18 mouse cellular contexts compared by ENCODE assay signal in genomic region chr1:186224231-186224630, GRCm38 (mm10).
DNase-seq lines count a peak whose midpoint lies in the region; ATAC-seq lines count a peak whose summit lies in the region.
"Had no signal": no experiment of that assay in that cellular context is flagged by ENCODE, and none has a peak within 500 bp of the region (broad histone marks: within the 10 kb centered on the region; RNA-seq: fewer than 3 reads in every experiment).

No protein-coding gene starts in this region.

- H3K36me3 ChIP-seq in heart, embryonic 14.5 days (ENCODE audit: control insufficient read depth, insufficient read depth, low read length) = no peaks in the 10 kb centered on the region
- H3K36me3 ChIP-seq in embryonic facial prominence, embryonic 11.5 days (replicated peaks; ENCODE audit: control insufficient read depth, insufficient read depth, low read depth, low read length) = no peaks in the 10 kb centered on the region
- H3K36me3 ChIP-seq in limb, embryonic 13.5 days = no peaks in the 10 kb centered on the region
- H3K36me3 ChIP-seq: G1E; midbrain, embryonic 13.5 days had no signal

- H3K9ac ChIP-seq in heart, embryonic 14.5 days (ENCODE audit: low read length) = no peak overlapping the region
- no peak overlapping the region for H3K9ac ChIP-seq in embryonic facial prominence, embryonic 11.5 days (replicated peaks; ENCODE audit: low read length)
- H3K9ac ChIP-seq in limb, embryonic 13.5 days = no peak overlapping the region
- H3K9ac ChIP-seq: forebrain, postnatal 0 days; liver, embryonic 14.5 days; midbrain, embryonic 13.5 days had no signal

- peak overlapping the region; percentile 37 to 45; a peak in 2 of 4 replicates for H3K27ac ChIP-seq in heart, embryonic 14.5 days (replicated peaks in 1 of 2; ENCODE audit: control insufficient read depth in 1 of 2, insufficient read depth in 1 of 2, low read depth in 2 of 2, low read length in 2 of 2)
- H3K27ac ChIP-seq in embryonic facial prominence, embryonic 11.5 days (replicated peaks; ENCODE audit: low read depth, low read length) = no peak overlapping the region
- H3K27ac ChIP-seq in limb, embryonic 13.5 days = peak overlapping the region; percentile 34; the same call in 1 of the 2 replicates
- H3K27ac ChIP-seq: gastrocnemius, adult 2 months; hindbrain, postnatal 0 days; liver, embryonic 14.5 days; macrophage had no signal

- intact Hi-C loops in heart, postnatal 10 days (cut with DNase I) = no loop called here

- DNase-seq in heart, postnatal 10 days = no peak
- DNase-seq in kidney, postnatal 14 days = peak; percentile 8
- DNase-seq in kidney, postnatal 25 days = no peak
- peak; percentile 36 for DNase-seq in embryonic facial prominence, embryonic 11.5 days (ENCODE audit: low spot score)
- no peak for DNase-seq in thymus, postnatal 14 days
- DNase-seq: cerebellum, adult 11 months; cerebellum, postnatal 36 days; forebrain, postnatal 0 days; gastrocnemius, adult 2 months; kidney, postnatal 4 days had no signal

- H3K9me3 ChIP-seq in heart, embryonic 14.5 days (ENCODE audit: control insufficient read depth, low read length) = no peaks in the 10 kb centered on the region
- H3K9me3 ChIP-seq in embryonic facial prominence, embryonic 11.5 days (replicated peaks; ENCODE audit: control insufficient read depth, low read length) = no peaks in the 10 kb centered on the region
- H3K9me3 ChIP-seq in limb, embryonic 13.5 days = no peaks in the 10 kb centered on the region; the same call in 1 of the 2 replicates

- no peaks in the 10 kb centered on the region for H3K27me3 ChIP-seq in heart, embryonic 14.5 days (ENCODE audit: control insufficient read depth, insufficient read depth, low read length)
- H3K27me3 ChIP-seq in embryonic facial prominence, embryonic 11.5 days (ENCODE audit: control insufficient read depth, insufficient read depth, low read length) = no peaks in the 10 kb centered on the region
- no peaks in the 10 kb centered on the region for H3K27me3 ChIP-seq in limb, embryonic 13.5 days
- H3K27me3 ChIP-seq: midbrain, embryonic 13.5 days had no signal

- 44% methylated on average over 5 of the region's 5 CpGs for WGBS in heart, embryonic 14.5 days
- 34% methylated on average over 5 of the region's 5 CpGs for WGBS in embryonic facial prominence, embryonic 11.5 days
- WGBS in limb, embryonic 13.5 days = 54% methylated on average over 5 of the region's 5 CpGs

- ATAC-seq in heart, embryonic 14.5 days (ENCODE audit: insufficient number of reproducible peaks, insufficient read depth, low FRiP score, low read depth) = no peak
- ATAC-seq in embryonic facial prominence, embryonic 11.5 days (replicated peaks; ENCODE audit: insufficient number of reproducible peaks, low FRiP score, low TSS enrichment, low read depth) = no peak
- no peak for ATAC-seq in limb, embryonic 13.5 days (ENCODE audit: low FRiP score, low read depth)
- ATAC-seq: forebrain, postnatal 0 days; hindbrain, postnatal 0 days; midbrain, embryonic 13.5 days had no signal

- H3K4me1 ChIP-seq in heart, embryonic 14.5 days (ENCODE audit: control insufficient read depth in 2 of 2, insufficient read depth in 2 of 2, low read length in 2 of 2) = peaks cover 7 to 11% of the 10 kb centered on the region in 2 experiments
- no peaks in the 10 kb centered on the region for H3K4me1 ChIP-seq in embryonic facial prominence, embryonic 11.5 days (ENCODE audit: control insufficient read depth, insufficient read depth, low read length)
- peaks cover 12% of the 10 kb centered on the region for H3K4me1 ChIP-seq in limb, embryonic 13.5 days
- H3K4me1 ChIP-seq: midbrain, embryonic 13.5 days had no signal

- no peak overlapping the region for H3K4me2 ChIP-seq in heart, embryonic 14.5 days (ENCODE audit: low read length)
- H3K4me2 ChIP-seq in embryonic facial prominence, embryonic 11.5 days (ENCODE audit: low read depth, low read length) = no peak overlapping the region
- no peak overlapping the region for H3K4me2 ChIP-seq in limb, embryonic 13.5 days (replicated peaks)
- H3K4me2 ChIP-seq: midbrain, embryonic 13.5 days had no signal

- H3K4me3 ChIP-seq in heart, embryonic 14.5 days (ENCODE audit: control insufficient read depth in 1 of 2, insufficient read depth in 1 of 2, low read depth in 1 of 2, low read length in 2 of 2) = no peak overlapping the region
- H3K4me3 ChIP-seq in embryonic facial prominence, embryonic 11.5 days (ENCODE audit: low read depth, low read length) = no peak overlapping the region
- no peak overlapping the region for H3K4me3 ChIP-seq in limb, embryonic 13.5 days
- H3K4me3 ChIP-seq: erythroblast, embryonic 14.5 days; gastrocnemius, adult 2 months; midbrain, embryonic 13.5 days had no signal

Comparison
In these comparisons a context has a peak if more than half of its experiments do, and no peak if none do; other contexts are left out.
1. DNase-seq: peak in kidney, postnatal 14 days (single experiment) and embryonic facial prominence, embryonic 11.5 days (single experiment); none in heart, postnatal 10 days (0 of 2), kidney, postnatal 25 days (0 of 2) and thymus, postnatal 14 days (single experiment).